Mouse (Mus musculus): ENCODE data around the gene Krtap19-5.

DNA sequence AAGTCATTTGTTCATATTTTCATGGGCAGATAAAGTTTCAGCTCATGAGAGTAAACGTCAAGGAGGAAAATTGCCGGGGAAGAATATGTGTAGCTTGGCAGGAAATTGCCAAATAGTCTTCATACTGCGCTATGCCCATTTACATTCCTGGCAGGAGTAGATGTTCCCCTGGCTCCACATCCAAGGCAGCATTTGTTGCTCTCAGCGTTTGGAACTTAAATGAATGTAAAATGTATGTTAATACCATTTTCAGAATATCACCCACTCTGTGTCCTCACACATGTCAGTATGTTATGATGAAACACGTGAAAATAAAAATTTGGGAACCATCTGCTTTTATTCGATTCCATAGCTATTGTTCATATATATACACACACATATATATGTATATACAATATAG lies 9.4 kb downstream of the Krtap19-5 start:
- TF ChIP-seq CTCF (IDR thresholded peaks at IDR 0.05; ENCODE audit: control insufficient read depth, insufficient read depth, low read length), result no peak
- TF ChIP-seq POLR2A (IDR thresholded peaks at IDR 0.05; ENCODE audit: borderline replicate concordance, control insufficient read depth, low read depth, low read length), result no peak
